Mouse (Mus musculus) heart, postnatal 10 days (tissue): ENCODE results near the gene Scyl2. TPM values are rescaled to one million over a fixed set of nuclear protein-coding genes. Genes with fewer than 3 reads are reported as not detected.
A peak's percentile ranks its signal among the peaks of the same experiment; 100 is the strongest.

Experiments
- DNase-seq, 2 experiments: peaks; one replicate each; pipeline ENCODE4 v3.0.0; 2021
- intact Hi-C: fragments of 180-260 bp; cut with DNase I; formaldehyde crosslinking; loops from one replicate; pipeline ENCODE4 v1.15.1; 2025
- total RNA-seq, 2 experiments: library from RNA; stranded (reverse); gene quantifications; 2 replicates each; pipeline ENCODE4 v1.2.3; 2021

The Scyl2 gene
- total RNA-seq, 2 experiments from 2014 or later = 21.9 to 23.1 TPM

GRCm38 (mm10) chr10:89621129-89621528, 65.0 kb downstream of the Scyl2 start, which contains the start of gene Slc17a8:
TSS of gene Slc17a8 (minus strand) at chr10:89621253.
- peak in 1 of 2 experiments; percentile 6 for DNase-seq
- intact Hi-C loops = no loop called here

- intact Hi-C loops = no loop called here
Observed at GRCm38 (mm10) chr10:89599311-89599710, 86.8 kb downstream of the Scyl2 start.

GRCm38 (mm10) chr10:89597275-89597674, 88.8 kb downstream of the Scyl2 start:
- intact Hi-C loops = no loop called here
- DNase-seq = no peak

More at GRCm38 (mm10) chr10:89599311-89599710, 86.8 kb downstream of the Scyl2 start:
- no peak for DNase-seq

- intact Hi-C loops = no loop called here
- no peak for DNase-seq
Observed at GRCm38 (mm10) chr10:89595935-89596334, 90.2 kb downstream of the Scyl2 start.

- intact Hi-C loops = no loop called here
- DNase-seq = no peak
Observed at GRCm38 (mm10) chr10:89595514-89595913, 90.6 kb downstream of the Scyl2 start.

- intact Hi-C loops = no loop called here
- no peak for DNase-seq
Observed at GRCm38 (mm10) chr10:89594309-89594708, 91.8 kb downstream of the Scyl2 start.

- intact Hi-C loops = no loop called here
- no peak for DNase-seq
Observed at GRCm38 (mm10) chr10:89592797-89593196, 93.3 kb downstream of the Scyl2 start.

GRCm38 (mm10) chr10:89589877-89590276, 96.2 kb downstream of the Scyl2 start:
- DNase-seq = no peak
- intact Hi-C loops = no loop called here

Other genes with a start within 250 kb of the Scyl2 start
- gene Gas2l3, start 242.3 kb downstream of the Scyl2 start, total RNA-seq = 10 to 100 TPM; 12.9 to 14.6 TPM
- 1 to 10 TPM in 1 of 2 experiments, under 1 TPM in 1; 0.72 to 1.1 TPM for gene Nr1h4, start 152.7 kb downstream of the Scyl2 start, total RNA-seq
- gene Slc17a8, start 65.0 kb downstream of the Scyl2 start, total RNA-seq = not detected
- gene Actr6, start 46.0 kb upstream of the Scyl2 start, total RNA-seq = 10 to 100 TPM; 11.6 to 11.7 TPM
- 10 to 100 TPM; 23.1 to 36.8 TPM for gene Uhrf1bp1l, start 58.7 kb upstream of the Scyl2 start, total RNA-seq
- gene Anks1b, start 187.2 kb upstream of the Scyl2 start, total RNA-seq = under 1 TPM; 0.19 to 0.25 TPM